Mouse (Mus musculus): ENCODE data around the gene Pou3f3.

DNA sequence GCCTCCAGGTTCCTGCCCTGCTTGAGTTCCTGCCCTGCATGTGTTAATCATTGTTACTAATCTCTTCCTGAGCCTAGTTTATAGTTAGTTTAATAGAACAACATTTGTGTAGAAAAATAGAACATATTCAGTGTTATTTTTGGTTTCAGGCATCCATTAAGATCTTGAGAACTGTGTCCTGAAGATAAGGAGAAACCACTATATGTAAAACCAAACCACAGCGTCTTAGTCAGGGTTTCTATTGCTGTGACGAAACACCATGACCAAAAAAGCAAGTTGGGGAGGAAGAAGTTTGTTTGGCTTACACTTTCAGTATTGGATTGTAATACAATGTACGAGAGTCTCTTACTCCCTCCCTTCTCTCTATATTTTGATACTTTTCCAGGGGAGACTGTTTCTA is 49.5 kb downstream of the Pou3f3 start:
- TF ChIP-seq CTCF (IDR thresholded peaks at IDR 0.05; ENCODE audit: low read depth, low read length) (no peak), POLR2A (IDR thresholded peaks at IDR 0.05; ENCODE audit: borderline replicate concordance, low read depth, low read length) (no peak)

Measured in bone marrow macrophage, adult 2 months (primary cell).